Mouse (Mus musculus): ENCODE results near the gene Vmn1r59.
"Not testable (repeated sequence)": the region's sequence is repeated elsewhere in the genome, so short reads cannot be mapped to it uniquely, and the experiment has no call there.

The Vmn1r59 gene

DNA sequence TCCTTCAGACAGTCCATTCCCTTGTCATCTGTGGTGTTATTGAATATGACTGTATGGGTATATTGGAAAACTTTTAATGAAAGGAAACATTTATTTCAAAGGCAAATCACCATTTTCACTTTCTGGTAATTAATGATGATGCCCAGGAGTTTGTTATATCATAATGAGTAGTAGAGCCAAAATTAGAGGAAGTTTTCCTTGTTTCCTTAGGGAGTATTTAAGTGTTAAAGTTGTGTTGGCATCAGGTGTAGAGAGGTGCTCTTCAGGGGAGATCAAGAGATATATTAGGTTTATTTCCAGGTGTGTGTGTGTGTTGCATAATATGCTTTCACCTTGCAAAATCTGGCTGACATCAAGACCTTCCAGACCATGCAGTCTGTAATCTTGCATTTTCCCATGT, at the start of gene Vmn1r59:
Vmn1r59 (minus strand) TSS at position 101 of the 400 bp plus-strand sequence.
- no peak for DNase-seq (ENCODE audit: low read depth, low spot score)

DNA sequence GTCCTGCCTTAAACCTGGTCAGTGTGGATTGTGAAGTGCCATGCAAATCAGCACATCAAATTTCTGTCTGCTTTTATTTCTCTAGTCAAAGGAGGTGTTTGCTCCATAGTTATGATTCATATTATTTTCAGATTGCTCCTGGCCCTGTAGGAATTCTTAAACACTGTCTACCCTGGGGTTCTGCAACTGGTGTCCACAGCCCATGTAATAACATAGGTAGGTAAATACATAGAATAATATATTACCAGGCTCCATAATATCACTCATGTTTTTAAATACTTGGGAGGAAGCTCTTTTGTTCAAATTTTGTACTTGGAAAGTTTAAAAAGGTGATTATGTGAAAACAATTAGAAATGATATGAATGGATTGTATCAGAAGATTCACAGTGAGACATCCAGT, 37.3 kb upstream of the Vmn1r59 start, which contains the start of gene Vmn2r28:
Vmn2r28 (minus strand) TSS at position 101 of the 400 bp plus-strand sequence.
- DNase-seq (ENCODE audit: low read depth, low spot score): not testable (repeated sequence)

DNA sequence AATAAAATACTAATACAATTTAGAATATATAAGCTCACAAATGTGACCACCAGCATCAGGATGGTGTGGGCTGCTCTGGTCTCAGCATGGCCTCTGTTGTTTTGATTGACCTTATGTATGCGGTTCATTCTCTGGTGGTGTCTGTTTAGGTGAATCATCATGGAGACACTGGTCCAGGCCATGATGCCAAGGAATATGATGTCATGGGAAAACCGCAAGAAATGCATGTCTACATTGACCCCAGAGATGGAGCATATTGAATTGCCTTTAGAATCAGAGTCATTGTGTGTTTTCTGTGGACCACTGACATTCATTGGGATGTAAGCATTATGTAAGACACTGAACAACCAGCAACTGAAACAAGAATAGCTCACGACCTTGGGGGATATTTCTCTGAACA, 2.6 kb downstream of the Vmn1r59 start:
- not testable (repeated sequence) for DNase-seq (ENCODE audit: low read depth, low spot score)

DNA sequence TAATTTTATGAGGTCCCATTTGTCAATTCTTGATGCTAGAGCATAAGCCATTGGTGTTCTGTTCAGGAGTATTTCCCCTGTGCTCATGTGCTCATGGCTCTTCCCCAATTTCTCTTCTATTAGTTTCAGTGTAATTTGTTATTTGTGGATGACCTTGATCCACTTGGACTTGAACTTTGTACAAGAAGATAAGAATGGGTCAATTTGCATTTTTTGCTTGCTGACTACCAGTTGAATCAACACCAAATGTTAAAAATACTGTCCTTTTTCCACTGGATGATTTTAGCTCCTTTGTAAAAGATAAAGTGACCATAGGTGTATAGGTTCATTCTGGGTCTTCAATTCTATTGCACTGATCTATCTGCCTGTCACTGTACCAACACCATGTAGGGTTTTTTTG, 7.9 kb downstream of the Vmn1r59 start:
- no peak for DNase-seq (ENCODE audit: low read depth, low spot score)

DNA sequence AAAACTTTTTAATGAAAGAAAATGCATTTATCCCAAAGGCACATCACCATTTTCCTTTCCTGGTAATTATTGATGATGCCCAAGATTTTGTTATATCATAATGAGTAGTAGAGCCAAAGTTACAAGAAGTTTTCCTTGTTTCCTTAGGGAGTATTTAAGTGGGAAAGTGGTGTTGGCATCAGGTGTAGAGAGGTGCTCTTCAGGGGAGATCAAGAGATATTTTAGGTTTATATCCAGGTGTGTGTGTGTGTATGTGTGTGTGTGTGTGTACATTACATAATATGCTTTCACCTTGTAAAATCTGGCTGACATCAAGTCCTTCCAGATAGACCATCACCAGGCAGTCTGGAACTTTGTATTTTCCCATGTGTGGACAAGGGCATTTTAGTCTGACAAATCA, 43.3 kb downstream of the Vmn1r59 start, which contains the start of gene Vmn1r58:
Vmn1r58 (minus strand) TSS at position 101 of the 400 bp plus-strand sequence.
- DNase-seq (ENCODE audit: low read depth, low spot score): not testable (repeated sequence)

DNA sequence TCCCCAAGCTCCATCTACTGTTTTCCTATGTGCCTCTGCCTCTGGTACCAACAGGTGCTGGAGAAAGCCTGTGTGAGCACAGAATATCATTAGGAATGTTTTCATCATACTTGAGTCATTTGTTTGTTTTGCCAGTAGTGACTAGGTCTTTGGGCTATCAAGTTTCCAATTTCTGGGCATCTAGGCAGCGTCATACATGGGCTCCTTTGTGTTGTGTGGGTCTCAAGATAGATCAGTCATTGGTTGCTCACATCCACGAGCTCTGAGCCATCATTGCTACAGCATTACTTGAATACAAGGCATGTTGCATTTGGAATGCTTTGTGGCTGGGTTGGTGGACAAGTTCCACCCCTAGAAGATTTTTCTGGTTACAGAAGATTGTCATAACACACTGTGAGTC, 50.4 kb downstream of the Vmn1r59 start:
- DNase-seq (ENCODE audit: low read depth, low spot score): no peak
